Mouse (Mus musculus) R1 (cell line): ENCODE results near the gene Mllt3.
"Not testable (repeated sequence)": the region's sequence is repeated elsewhere in the genome, so short reads cannot be mapped to it uniquely, and the experiment has no call there.

Experiments
- DNase-seq: peaks from one replicate; pipeline ENCODE4 v3.0.0-alpha.2; 2018; ENCODE audit warnings: low read depth, low spot score

Mllt3 gene

DNA sequence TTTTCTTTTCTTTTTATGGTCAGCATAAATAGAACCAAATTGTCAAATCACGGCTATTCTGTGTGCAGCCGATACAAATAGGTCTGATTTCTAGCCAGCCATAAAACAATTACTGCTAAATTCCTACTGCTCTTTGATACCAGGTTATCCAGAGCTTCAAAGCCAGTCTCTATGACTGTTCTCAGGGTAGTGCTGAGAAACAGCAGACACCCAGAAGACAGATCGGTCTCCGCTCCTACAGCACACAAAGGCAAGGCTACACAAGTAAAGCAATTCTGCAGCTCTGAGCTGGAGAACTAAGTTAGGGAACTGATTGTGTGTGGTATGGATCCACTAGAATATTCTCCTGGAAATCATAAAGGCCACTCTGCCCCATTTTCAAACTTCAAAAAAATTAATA lies 20.4 kb downstream of the Mllt3 start:
- DNase-seq = peak; percentile 5

DNA sequence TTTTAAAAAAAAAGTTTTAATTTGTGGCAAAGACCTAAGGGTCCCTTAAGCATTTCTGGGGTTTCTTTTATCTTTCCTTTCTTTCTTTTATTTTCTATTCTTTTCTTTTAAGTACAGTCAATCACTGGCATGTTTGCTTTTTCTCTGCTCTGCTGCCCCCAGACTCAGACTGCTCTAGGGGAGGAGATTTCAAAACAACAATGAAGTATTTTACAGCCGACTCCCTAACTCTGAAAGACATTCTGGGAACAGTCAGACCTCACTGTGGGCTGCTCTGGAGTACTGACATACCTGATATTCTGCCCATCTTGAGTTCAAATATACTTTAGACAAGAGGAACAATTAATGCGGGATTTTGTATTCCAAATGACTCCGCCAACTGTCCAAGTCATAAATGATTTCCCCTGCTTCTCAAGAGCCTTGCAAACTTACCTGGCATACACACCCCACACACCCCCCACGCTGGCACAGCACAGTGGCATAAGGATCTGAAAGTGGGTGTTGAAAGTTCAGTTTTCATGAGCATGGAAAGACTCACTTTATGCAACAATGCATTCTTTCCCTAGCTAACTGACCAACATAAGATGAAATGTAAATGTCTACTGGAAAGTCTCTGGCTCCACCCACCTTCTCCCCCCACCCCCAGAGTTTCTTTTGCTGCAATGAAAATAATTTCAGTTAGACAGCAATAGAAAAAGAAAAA lies 21.1 kb downstream of the Mllt3 start:
- no peak for DNase-seq

DNA sequence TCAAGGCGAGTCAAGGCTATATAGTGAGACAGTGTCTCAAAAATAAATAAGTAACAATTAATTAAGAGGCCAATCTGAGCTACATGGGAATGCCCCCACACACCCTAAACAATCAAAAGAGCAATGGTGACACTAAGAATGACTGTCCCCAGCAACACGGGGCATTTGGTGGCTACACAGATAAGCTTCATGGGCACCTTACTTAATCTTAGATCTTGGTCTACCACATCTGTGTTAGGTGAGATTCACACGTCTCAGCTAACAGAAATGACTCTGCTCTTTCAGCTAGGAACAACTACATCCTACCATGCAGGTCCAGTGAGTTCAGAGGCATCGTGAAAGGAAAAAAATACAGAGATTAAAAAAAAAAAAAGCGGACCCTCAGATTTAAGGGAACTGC lies 22.7 kb downstream of the Mllt3 start:
- no peak for DNase-seq

DNA sequence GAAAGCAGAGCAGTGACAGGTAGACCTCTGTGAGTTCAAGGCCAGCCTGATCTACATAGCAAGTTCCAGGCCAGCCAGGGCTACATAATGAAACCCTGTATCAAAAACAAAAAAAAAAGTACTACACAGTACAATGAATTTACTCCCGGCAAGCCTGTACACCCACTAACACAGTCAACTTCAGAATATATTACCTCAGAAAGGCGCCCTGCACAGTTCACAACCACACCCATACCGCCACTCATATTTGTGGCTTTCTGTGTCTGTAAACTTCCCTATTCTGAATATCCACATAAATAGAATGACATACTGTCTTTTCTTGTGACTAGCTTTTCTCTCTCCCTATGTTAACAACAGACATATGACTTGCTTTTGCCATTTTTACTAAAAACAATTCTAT lies 27.4 kb downstream of the Mllt3 start:
- DNase-seq = no peak

DNA sequence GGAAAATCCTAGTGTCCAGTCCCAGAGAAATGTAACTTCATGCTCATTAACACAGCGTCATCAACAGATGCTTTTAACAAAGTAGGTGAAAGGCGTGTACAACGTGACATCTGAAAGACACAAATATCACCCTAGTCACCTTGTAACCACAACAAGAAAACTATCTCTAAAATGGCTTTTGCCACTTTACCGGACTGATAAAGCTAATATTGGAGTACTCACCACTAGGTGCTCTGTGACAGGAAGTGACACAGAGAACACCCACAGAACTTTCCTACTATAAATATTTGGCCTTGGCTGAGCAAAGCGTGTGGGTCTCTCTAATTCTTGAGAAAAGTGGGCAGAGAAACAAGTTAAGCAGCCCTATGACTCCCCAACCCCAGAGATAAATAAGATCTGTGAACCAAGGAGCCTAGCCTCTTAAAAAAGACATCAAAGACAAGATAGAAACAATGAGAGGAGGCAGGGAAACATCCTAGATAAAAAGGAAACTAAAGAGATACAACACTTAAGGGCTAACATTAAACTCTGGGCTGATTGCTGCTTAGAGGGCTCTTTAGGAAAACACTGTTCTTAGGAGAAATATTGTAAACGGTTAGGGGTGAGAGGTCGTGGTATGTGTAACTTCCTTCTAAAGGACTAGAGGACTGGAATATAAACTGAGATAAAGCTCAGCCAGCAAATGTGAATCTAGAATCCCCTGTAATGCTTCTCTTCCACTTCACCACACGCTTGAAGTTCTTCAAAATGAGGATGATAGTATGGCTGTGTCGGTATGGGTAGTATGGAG lies 29.8 kb downstream of the Mllt3 start:
- no peak for DNase-seq

DNA sequence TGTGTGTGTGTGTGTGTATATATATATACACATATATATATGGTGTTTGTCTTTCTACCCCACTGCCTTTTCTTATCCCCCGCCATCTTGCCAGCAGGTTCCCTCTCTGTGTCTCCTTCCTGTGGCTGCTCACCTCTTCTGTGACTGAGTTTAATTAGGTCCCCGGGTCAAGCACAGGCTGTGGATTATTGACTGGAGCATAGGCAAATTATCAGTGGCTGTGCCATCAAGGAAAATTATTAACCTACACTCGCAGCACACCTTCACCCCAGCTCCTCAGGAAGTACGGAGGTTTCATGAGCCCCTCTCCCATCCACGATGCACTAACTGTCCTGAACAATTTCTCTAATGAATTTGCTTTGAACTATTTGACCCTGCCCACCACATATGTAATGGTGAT lies 41.5 kb downstream of the Mllt3 start:
- no peak for DNase-seq

DNA sequence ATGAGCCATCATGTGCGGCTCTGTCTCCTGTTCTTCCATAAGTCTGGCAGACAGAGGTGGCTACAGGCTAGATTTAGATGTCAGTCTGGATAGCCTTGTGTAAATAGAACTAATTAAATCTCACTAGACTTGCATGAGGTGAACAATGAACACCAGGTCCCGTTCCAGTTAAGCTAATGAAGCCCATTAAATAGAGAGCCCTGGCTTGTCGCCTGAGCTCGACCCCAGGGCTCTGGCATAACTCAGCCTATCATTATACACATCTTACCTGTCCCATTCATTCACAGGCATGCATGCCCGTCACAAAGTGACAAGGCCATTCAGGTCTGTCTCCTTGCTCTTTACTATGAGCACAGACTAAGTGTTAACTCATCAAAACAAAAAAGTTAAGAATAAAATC lies 42.2 kb downstream of the Mllt3 start:
- DNase-seq = no peak

DNA sequence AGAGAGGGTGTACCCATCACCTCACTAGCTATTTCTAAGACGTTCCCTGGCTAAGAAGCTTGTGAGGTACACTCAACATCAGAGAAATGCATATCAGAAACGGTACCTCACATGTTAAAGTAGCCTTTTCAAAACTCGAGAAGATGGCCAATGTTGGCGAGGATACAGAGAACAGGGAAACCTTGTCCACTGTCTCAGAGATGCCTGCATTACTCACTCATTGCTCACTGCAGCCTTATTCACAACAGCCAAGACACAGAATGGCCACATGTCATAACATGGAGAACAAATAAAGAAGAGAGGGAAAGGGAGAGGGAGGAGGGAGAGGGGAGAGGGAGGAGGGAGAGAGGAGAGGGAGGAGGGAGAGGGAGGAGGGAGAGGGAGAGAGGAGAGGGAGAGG lies 47.9 kb downstream of the Mllt3 start:
- no peak for DNase-seq

DNA sequence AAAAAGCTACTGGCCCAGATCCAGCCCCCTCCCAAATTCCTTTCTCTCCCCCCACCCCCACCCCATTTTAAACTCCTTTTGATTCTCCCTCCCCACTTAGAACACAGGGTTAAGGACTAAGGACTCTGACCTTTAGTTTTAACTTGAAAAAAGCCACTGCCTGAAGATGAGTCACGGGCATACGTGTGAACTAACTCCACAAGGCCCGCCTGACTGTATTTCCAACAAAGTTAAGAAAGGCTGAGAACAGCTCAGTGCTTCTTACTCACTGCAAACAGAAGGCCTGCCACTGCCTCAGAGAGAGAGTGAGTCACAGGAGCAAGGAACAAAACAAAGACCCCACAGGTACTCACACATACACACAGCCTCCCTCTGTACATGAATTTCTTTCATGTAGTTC lies 48.6 kb downstream of the Mllt3 start:
- DNase-seq = peak; percentile 15

DNA sequence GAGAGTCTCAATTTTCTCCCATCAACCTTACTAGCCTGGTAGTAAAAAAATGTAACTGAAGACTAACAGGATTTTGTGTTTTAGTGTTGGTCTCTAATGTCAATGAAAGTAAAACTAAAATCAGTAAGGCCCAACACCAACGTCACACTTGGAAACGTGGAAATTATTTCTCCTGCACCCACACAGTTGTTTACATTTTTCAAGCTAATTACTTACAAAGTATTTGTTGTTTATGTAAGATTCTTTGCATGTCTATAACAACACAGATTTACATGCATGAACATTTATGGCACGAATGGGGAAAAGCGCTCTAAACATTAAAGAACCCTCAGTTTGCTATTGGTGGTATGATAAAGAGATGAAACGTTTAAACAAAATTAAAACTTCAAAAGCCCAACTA lies 49.1 kb downstream of the Mllt3 start:
- no peak for DNase-seq

DNA sequence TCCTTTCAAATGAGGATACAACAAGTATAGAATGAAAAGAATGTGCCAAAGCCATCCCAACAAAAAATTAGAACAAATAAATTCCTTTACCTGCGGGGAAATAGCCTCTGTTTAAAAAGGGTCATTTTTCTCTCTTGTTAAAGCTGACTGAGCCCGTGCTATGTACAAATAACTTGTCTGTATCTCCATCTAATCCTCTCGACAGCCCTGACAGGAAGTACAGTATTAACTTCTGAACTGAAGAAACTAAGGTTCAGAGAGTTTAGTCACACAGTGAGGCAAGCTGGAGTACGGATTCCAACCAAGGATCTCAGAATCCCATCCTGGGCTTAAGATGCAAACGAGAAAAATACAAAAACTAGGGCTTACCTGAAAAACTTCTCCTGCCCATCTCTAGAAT lies 50.6 kb downstream of the Mllt3 start:
- no peak for DNase-seq

DNA sequence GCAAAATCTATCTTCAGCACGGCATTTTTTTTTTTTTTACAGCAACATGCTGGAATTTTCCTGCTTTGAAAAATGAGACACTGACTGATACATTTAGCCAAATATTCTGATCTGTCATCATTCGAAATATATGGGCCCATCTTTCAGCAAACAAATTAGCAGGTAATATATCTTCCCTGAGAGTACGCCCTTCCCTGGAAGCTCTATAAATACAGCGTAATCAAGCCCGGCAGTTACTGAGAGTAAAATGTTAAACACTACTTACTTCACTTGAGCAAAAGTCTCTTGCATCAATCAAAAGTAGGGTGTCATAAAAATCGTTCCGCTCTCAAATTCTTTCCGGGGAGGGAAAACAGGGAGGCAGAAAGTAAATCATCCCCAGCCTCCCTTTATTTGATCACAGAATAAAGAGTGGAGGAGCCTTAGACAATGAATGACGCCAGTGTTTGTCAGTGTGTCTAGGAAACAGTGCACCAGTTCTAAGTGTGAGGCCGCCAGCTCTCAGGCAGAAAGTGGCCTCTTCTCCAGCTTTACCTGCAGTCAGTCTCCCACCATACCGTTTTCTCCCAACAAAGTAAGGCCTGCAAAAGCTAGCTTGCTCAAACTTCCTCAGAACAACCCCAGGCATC lies 55.2 kb downstream of the Mllt3 start:
- DNase-seq = no peak

DNA sequence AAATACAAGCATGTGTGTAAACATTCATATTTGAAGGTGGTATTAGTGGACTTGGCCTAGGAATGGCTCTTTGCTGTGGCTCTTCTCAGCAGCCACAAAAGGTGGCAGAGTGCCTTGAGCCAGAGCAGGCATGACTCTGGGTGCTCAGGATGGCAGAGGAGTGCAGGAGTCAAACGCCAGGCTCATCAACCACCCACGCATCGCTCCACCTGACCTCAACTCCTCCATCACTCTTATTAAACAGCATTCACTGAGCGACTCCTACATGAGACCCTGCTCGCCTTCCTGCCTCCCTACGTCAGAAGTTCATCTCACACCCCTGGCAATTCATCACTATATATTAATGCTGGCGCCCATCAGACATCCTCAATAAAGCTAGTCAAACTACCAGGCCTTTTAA lies 67.3 kb downstream of the Mllt3 start:
- no peak for DNase-seq

DNA sequence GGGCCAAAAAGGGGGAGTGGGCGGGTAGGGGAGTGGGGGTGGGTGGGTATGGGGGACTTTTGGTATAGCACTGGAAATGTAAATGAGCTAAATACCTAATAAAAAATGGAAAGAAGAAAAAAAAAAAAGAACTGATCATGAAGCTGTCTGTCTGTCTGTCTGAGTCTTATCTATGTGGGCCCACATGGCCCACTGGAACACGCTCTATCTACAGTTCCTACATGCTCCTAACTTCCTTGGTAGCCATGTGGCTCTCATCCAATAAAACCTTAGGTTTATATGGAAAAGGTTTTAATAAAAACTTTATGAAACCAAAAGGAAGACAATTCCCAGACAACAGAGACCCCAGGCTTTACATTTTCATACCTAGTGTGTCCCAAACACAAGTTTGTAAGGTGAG lies 68.3 kb downstream of the Mllt3 start:
- DNase-seq = not testable (repeated sequence)

DNA sequence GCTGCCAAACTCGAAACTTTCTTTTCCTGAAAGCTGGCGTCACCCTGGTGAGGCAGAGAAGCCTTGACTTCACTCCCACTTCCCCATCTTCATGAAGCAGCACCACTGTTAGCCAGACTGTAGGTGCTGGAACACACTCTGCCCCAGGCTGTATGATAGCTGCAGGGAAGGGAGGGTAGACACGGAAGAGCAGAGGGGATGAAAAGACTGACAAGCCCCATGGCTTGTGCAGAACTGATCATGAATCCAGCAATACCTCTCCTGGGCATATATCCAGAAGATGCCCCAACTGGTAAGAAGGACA lies 69.4 kb downstream of the Mllt3 start:
- no peak for DNase-seq

DNA sequence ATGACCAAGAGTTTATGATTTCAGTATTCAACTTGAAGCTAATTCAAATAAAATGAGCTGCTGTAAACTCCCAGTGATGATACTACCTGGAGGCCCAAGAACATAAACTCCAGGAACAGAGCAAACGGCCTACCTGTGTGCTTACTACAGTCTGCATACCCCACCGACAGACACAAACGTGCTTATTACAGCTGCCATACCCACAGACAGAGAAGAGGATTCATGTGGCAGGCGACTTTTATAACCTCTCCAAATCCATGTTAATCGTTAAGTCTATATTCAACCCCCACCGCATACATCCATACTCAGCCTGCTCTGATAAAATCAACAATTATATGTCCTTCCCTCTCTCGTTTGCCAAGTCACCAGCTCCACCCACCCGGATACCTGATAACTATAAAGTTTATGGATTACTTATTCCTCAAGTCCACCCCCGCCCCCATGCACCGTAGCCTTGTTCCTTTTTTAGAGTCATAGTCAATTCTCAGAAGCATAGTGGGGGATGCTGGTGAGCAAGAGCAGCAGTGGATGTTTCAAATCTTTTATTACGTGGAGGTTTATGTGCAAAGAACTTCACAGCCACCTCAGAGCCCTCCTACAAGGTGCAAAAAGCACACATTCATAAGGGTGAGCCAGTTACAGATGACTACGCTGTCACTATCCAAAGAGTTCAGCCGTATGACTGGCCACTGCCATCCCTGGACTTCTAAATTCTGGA lies 70.0 kb downstream of the Mllt3 start:
- DNase-seq = no peak

DNA sequence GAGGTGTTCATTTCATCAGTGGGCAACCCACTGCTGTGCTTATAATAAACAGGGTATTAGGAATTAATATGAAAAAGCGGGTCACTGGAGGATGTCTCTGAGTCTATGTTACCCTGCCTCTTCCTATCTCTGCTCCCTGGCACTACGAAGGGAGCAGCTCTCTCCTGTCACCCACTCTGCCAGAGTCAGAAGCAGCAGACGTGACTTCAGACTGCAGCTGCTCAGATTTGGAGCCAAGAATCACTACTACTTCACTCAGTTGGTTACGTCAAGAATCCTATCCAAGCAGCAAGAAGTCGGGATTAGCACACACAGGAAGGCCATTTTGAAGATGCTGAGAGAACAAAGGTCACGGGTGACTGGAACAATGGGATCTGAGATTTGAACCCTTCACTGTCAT lies 71.3 kb downstream of the Mllt3 start:
- DNase-seq = no peak

DNA sequence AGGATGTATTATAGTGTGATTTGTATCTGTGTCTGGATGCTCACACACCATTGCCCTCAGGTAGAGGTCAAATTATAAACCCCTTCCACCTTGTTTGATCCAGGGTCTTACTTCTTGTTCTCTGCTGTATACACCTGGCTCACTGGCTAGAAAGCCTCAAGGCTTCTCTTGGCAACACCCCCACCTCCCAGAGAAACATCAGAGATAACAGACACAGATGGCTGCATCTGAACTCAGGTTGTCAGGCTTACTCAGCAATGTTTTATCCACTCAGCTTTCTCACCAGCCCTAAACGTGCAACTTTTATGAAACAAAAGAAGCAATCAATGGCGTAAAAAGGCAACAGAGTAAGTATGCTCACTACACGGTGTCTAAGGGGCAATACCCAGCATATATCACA lies 75.3 kb downstream of the Mllt3 start:
- no peak for DNase-seq

DNA sequence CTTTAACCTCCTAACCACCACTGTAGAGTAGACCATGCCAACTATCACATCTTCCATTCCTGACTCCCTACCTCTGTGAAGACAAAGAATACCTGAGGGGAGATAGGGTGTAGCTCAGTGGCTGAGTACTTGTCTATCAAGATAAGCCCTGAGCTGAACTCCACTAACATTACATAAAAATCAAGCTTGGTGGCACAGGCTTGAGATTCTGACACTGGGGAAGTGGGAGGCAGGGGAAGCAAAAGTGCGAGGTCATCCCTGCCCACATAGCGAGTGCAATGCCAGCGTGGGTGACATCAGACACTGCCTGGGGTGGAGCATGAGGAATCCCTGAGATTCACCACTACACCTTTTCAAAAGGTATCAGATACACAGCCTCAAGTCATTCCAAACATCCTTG lies 76.0 kb downstream of the Mllt3 start:
- no peak for DNase-seq

DNA sequence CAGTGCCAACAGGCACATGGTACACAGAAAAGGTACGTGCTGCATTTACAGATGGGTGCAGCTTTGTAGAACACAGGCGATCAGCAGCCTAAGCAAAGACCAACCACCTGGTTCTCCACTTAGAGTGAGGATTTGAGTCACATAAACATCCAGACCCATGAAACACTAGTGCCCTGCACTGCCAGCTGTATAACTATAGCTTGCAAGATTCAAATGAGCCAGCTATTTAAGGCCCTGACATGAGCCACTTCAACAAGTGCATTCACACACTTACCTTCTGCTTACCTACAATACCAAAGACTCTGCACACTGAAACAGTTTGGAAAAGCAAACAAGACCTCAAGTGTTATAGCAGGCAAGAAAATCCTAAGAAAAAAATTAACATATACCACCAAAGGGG lies 78.0 kb downstream of the Mllt3 start:
- no peak for DNase-seq

DNA sequence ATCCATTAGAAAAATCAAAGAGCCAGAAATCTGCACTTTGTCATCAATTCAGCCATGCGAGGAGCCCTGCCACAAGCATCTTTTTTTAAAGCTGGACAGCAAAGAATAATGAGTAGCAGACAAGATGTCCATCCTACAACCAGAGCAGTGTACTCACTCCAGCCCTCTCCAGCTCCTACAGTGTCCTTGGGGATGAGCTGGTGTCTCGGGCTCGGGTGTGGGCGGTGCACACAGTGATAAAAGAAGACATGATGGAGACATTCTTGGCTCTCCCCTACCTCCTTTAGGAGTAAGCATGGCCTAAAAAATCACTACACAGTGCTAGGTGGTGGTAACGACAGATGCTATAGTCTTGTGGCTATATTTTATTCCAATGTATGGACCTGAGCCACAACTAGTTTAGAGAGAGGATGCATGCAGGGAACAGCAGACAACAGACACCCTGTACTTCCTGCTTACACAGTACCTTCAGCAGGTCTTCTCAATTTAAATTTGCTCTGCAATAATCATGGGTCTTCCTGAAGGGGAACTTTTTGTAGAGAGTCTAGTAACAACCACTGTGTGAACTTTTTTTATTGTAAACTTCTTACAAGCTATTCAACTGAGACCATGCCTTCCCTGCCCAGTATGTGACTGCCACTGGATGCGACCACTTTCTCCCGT lies 78.6 kb downstream of the Mllt3 start:
- no peak for DNase-seq

DNA sequence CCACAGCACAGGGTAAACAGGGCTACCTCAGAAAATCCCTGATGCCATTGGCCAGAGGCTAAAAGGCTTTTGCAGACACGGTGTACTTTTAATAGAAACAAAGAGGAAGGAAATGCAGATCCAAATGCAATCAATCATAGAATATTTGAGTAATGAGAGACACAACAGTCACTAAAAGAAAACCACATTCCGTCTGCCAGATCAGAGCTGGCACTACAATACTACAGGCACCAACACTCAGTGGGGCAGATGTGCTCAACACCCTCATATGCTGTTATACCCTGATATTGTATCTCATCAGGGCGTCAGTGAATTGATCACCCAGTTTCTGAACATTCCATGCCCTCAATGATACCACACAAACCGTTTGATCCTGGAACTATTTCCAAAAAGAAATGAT lies 79.4 kb downstream of the Mllt3 start:
- DNase-seq = no peak
